Mouse (Mus musculus) heart, embryonic 11.5 days (tissue): Measurements from ENCODE around the gene Slc7a1. TPM values are rescaled to one million over a fixed set of nuclear protein-coding genes. Genes with fewer than 3 reads are reported as not detected.

Experiments
- ATAC-seq: fragments of 200-750 bp; cut with Nextera tagmentation; replicated peaks from 2 replicates; pipeline ENCODE4 v1.8.0; 2017; ENCODE audit warnings: moderate library complexity; ENCODE audit not compliant: insufficient number of reproducible peaks, low FRiP score, low TSS enrichment
- H3K27ac ChIP-seq: fragments of 300-500 bp; sonication (generic); 2 replicates; pipeline ENCODE4 v1.5.1; 2014; ENCODE audit warnings: mild to moderate bottlenecking, low read depth, low read length
- H3K27me3 ChIP-seq: fragments of 300-500 bp; sonication (generic); 2 replicates; pipeline ENCODE4 v1.6.1; 2014; ENCODE audit warnings: mild to moderate bottlenecking, low read length, mixed read lengths; ENCODE audit not compliant: control insufficient read depth, insufficient read depth
- H3K36me3 ChIP-seq: fragments of 300-500 bp; sonication (generic); 2 replicates; pipeline ENCODE4 v1.6.1; 2014; ENCODE audit warnings: mild to moderate bottlenecking, low read length, moderate library complexity, mixed read lengths; ENCODE audit not compliant: control insufficient read depth, insufficient read depth
- H3K4me1 ChIP-seq: fragments of 300-500 bp; sonication (generic); 2 replicates; pipeline ENCODE4 v1.6.1; 2014; ENCODE audit warnings: low read length; ENCODE audit not compliant: control insufficient read depth, insufficient read depth
- H3K4me2 ChIP-seq: fragments of 300-500 bp; sonication (generic); 2 replicates; pipeline ENCODE4 v1.6.1; 2014; ENCODE audit warnings: mild to moderate bottlenecking, moderate library complexity
- H3K4me3 ChIP-seq: fragments of 300-500 bp; sonication (generic); 2 replicates; pipeline ENCODE4 v1.5.1; 2014; ENCODE audit warnings: low read depth, low read length
- H3K9ac ChIP-seq: fragments of 300-500 bp; sonication (generic); 2 replicates; pipeline ENCODE4 v1.6.1; 2014; ENCODE audit warnings: mild to moderate bottlenecking, low read depth, low read length, moderate library complexity
- H3K9me3 ChIP-seq: fragments of 300-500 bp; sonication (generic); replicated peaks from 2 replicates; pipeline ENCODE4 v1.6.1; 2016; ENCODE audit warnings: low read length; ENCODE audit not compliant: control insufficient read depth
- WGBS: fragments of 180-500 bp; shearing (Covaris S2); extraction: QIAGEN DNeasy Blood & Tissue Kit; methylation state at CpG from one replicate; pipeline ENCODE4 v1.1.7; 2014; ENCODE audit not compliant: insufficient replicate concordance; 5-methylcytosine and 5-hydroxymethylcytosine counted together
- polyA plus RNA-seq: library from polyadenylated mRNA; unstranded; fragments of >200 nt; fragmentation: Nextera tagmentation; extraction: Ambion mirVana; gene quantifications from 2 replicates; pipeline ENCODE4 v1.2.1, GENCODE M21; 2014

Gene Slc7a1
- polyA plus RNA-seq, 1 experiment from 2014 or later = 34.6 TPM

GRCm38 (mm10) chr5:148287529-148287928 lies 112.2 kb downstream of the Slc7a1 start:
- 85% methylated on average over 5 of the region's 5 CpGs for WGBS
- H3K9me3 ChIP-seq = 0 out of 2 replicates have a peak, but pooled peaks cover 3% of the 10 kb centered on the region
- H3K4me2 ChIP-seq = no peak overlapping the region
- H3K36me3 ChIP-seq = peaks cover 15% of the 10 kb centered on the region
- H3K27me3 ChIP-seq = no peaks in the 10 kb centered on the region
- no peak overlapping the region for H3K9ac ChIP-seq
- ATAC-seq = no peak
- no peak overlapping the region for H3K4me3 ChIP-seq
- no peak overlapping the region for H3K27ac ChIP-seq
- no peaks in the 10 kb centered on the region for H3K4me1 ChIP-seq

DNA sequence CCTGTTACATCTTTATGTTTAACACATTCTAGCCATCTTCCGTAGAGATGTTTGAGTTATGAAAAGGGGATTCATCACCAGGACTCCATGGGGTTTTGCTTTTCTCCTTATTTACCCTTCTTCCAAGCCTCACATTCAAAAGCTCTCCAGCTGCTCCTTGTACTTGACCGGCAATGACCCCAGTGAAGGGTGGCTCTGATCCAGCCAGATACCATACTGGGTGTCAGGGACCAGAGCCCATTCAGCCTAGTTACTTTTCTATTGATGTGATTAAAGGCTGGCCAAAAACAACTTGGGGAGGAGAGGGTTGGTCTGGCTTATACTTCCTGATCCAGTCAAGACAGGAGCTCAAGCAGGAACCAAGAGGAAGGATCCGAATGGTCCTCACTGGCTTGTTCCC lies 116.1 kb downstream of the Slc7a1 start:
- Histone ChIP-seq H3K4me1 (0 out of 2 replicates have a peak, but pooled peaks cover 4% of the 10 kb centered on the region), H3K9ac (no peak overlapping the region), H3K27ac (no peak overlapping the region), H3K36me3 (peaks cover 4% of the 10 kb centered on the region; the same call in 1 of the 2 replicates), H3K4me3 (no peak overlapping the region), H3K4me2 (no peak overlapping the region), H3K9me3 (no peaks in the 10 kb centered on the region), H3K27me3 (no peaks in the 10 kb centered on the region)
- no peak for ATAC-seq
- WGBS = 90% methylated on average over 3 of the region's 3 CpGs

DNA sequence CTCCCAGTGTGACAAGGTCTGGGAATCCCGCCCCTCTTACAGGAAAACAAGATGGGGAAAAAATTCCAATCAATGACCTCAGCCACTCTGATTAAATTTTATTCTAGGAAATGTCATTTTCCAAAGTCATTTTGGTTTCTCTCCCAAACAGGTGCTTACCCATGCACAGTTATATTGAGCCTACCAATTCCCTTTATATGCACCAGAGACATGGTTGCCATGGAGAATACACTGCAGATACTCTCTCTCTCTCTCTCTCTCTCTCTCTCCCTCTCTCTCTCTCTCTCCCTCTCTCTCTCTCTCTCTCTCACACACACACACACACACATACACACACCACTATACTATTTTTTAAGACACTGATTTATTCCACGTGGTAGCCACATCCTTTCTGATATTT lies 116.5 kb downstream of the Slc7a1 start:
- H3K36me3 ChIP-seq = peaks cover 4% of the 10 kb centered on the region; the same call in 1 of the 2 replicates
- no peaks in the 10 kb centered on the region for H3K27me3 ChIP-seq
- 77% methylated on average over 2 of the region's 2 CpGs for WGBS
- no peak overlapping the region for H3K4me3 ChIP-seq
- no peak overlapping the region for H3K9ac ChIP-seq
- H3K4me1 ChIP-seq = 0 out of 2 replicates have a peak, but pooled peaks cover 4% of the 10 kb centered on the region
- no peak overlapping the region for H3K4me2 ChIP-seq
- no peak for ATAC-seq
- H3K9me3 ChIP-seq = no peaks in the 10 kb centered on the region
- H3K27ac ChIP-seq = no peak overlapping the region

DNA sequence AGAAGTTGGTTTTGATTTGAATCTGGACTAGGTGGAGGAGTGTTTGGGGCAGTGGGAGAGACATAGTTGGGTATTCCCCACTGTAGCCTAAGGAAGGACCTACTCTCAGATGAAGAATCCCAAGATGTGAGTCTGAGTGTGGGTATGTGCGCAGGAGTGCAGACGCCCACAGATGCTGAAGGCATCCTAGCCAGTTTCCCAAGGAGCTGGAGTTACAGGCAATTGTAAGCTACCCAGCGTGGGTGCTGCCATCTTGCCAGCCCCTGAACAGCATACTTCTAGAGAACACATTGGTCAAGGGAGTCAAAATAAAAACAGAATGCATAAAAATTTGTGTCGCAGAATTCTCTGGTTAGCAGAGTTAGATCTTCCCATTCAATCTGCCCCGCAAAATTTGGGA lies 117.1 kb downstream of the Slc7a1 start:
- Histone ChIP-seq H3K27ac (no peak overlapping the region), H3K9me3 (no peaks in the 10 kb centered on the region), H3K4me2 (no peak overlapping the region), H3K4me1 (0 out of 2 replicates have a peak, but pooled peaks cover 4% of the 10 kb centered on the region), H3K9ac (no peak overlapping the region), H3K4me3 (no peak overlapping the region), H3K36me3 (peaks cover 4% of the 10 kb centered on the region; the same call in 1 of the 2 replicates), H3K27me3 (no peaks in the 10 kb centered on the region)
- no peak for ATAC-seq
- 90% methylated on average over 5 of the region's 5 CpGs for WGBS

- Histone ChIP-seq H3K9ac (no peak overlapping the region), H3K27me3 (no peaks in the 10 kb centered on the region), H3K4me3 (no peak overlapping the region), H3K36me3 (peaks cover 4% of the 10 kb centered on the region; the same call in 1 of the 2 replicates), H3K4me2 (no peak overlapping the region), H3K27ac (no peak overlapping the region), H3K4me1 (0 out of 2 replicates have a peak, but pooled peaks cover 4% of the 10 kb centered on the region), H3K9me3 (no peaks in the 10 kb centered on the region)
- no peak for ATAC-seq
- 81% methylated on average over 6 of the region's 6 CpGs for WGBS
These were observed 117.6 kb downstream of the Slc7a1 start for GRCm38 (mm10) chr5:148282093-148282492.

- no peak overlapping the region for H3K4me3 ChIP-seq
- no peaks in the 10 kb centered on the region for H3K27me3 ChIP-seq
- no peak for ATAC-seq
- no peak overlapping the region for H3K27ac ChIP-seq
- no peaks in the 10 kb centered on the region for H3K9me3 ChIP-seq
- H3K4me1 ChIP-seq = 0 out of 2 replicates have a peak, but pooled peaks cover 4% of the 10 kb centered on the region
- no peaks in the 10 kb centered on the region; the same call in 1 of the 2 replicates for H3K36me3 ChIP-seq
- no peak overlapping the region for H3K4me2 ChIP-seq
- no peak overlapping the region for H3K9ac ChIP-seq
- 56% methylated on average over 5 of the region's 5 CpGs for WGBS
These were observed 119.4 kb downstream of the Slc7a1 start for GRCm38 (mm10) chr5:148280321-148280720.

DNA sequence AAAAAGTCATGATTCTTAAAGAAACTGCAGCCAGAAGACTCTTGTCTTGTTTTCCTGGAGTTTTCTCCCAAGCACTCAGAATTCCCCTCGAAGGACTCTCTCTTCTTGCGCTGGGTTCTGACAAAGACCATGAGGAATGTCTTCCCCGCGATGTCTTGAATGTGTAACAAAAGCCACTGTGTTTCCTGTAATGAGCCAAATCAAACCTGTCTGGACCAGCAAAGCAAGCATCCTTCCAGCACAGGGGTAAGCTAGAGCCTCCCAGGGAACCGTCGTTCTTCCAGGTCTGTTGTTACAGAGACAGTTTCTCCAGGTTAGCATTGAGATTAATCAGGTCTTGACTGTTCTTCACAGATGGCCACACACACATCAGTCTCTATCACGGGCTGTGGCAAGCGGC lies 121.5 kb downstream of the Slc7a1 start:
- H3K9me3 ChIP-seq = no peaks in the 10 kb centered on the region
- no peaks in the 10 kb centered on the region for H3K36me3 ChIP-seq
- H3K4me3 ChIP-seq = no peak overlapping the region
- WGBS = 81% methylated on average over 8 of the region's 8 CpGs
- no peak overlapping the region for H3K27ac ChIP-seq
- 0 out of 2 replicates have a peak, but pooled peaks cover 4% of the 10 kb centered on the region for H3K4me1 ChIP-seq
- H3K4me2 ChIP-seq = no peak overlapping the region
- H3K27me3 ChIP-seq = no peaks in the 10 kb centered on the region
- H3K9ac ChIP-seq = no peak overlapping the region
- ATAC-seq = no peak

Other genes with a start within 250 kb of the Slc7a1 start
- 57.1 and 59.1 TPM in 2 replicates for gene Ubl3, start 152.9 kb upstream of the Slc7a1 start, polyA plus RNA-seq